Mouse (Mus musculus): ENCODE measurements around the gene Hfe.
"Not testable (repeated sequence)": the region's sequence is repeated elsewhere in the genome, so short reads cannot be mapped to it uniquely, and the experiment has no call there.

Gene Hfe

GRCm38 (mm10) chr13:23743963-23744362, 33.3 kb upstream of the Hfe start:
- DNase-seq = no peak

- DNase-seq = no peak
These were observed 32.6 kb upstream of the Hfe start for GRCm38 (mm10) chr13:23743215-23743614.

GRCm38 (mm10) chr13:23742007-23742406, 31.4 kb upstream of the Hfe start:
- no peak for DNase-seq

GRCm38 (mm10) chr13:23740910-23741309, 30.3 kb upstream of the Hfe start:
- no peak for DNase-seq

GRCm38 (mm10) chr13:23740256-23740840, 29.7 kb upstream of the Hfe start:
- DNase-seq = no peak

GRCm38 (mm10) chr13:23739922-23740252, 29.2 kb upstream of the Hfe start:
- no peak for DNase-seq

GRCm38 (mm10) chr13:23739069-23739921, 28.6 kb upstream of the Hfe start:
- DNase-seq = peak; percentile 92

- DNase-seq = peak; percentile 90
These were observed 28.0 kb upstream of the Hfe start, which contains the start of gene Hist1h1c for GRCm38 (mm10) chr13:23738677-23739068. Hist1h1c (plus strand) TSS chr13:23738808.

- no peak for DNase-seq
These were observed 27.4 kb upstream of the Hfe start for GRCm38 (mm10) chr13:23738041-23738440.

GRCm38 (mm10) chr13:23737091-23737490, 26.4 kb upstream of the Hfe start:
- no peak for DNase-seq

- DNase-seq = no peak
These were observed 21.6 kb upstream of the Hfe start for GRCm38 (mm10) chr13:23732156-23732804.

- peak; percentile 59 for DNase-seq
These were observed 19.8 kb upstream of the Hfe start for GRCm38 (mm10) chr13:23730479-23730878.

GRCm38 (mm10) chr13:23729706-23730105, 19.1 kb upstream of the Hfe start:
- DNase-seq = no peak

GRCm38 (mm10) chr13:23729192-23729525, 18.5 kb upstream of the Hfe start:
- no peak for DNase-seq

- DNase-seq = no peak
These were observed 18.0 kb upstream of the Hfe start for GRCm38 (mm10) chr13:23728472-23729191.

- DNase-seq = no peak
These were observed 14.6 kb upstream of the Hfe start for GRCm38 (mm10) chr13:23725213-23725612.

GRCm38 (mm10) chr13:23724239-23724638, 13.6 kb upstream of the Hfe start:
- no peak for DNase-seq

- DNase-seq = not testable (repeated sequence)
These were observed 7.1 kb upstream of the Hfe start for GRCm38 (mm10) chr13:23717593-23718245.

GRCm38 (mm10) chr13:23717176-23717575, 6.5 kb upstream of the Hfe start:
- no peak for DNase-seq

GRCm38 (mm10) chr13:23716261-23717042, 5.8 kb upstream of the Hfe start:
- DNase-seq = no peak

GRCm38 (mm10) chr13:23709714-23710373, 810 bp downstream of the Hfe start:
- DNase-seq = peak; percentile 41
